Mouse (Mus musculus) neutrophil, adult 83 days (primary cell): Measurements from ENCODE around the gene Raet1e. TPM values are rescaled to one million over a fixed set of nuclear protein-coding genes. Genes with fewer than 3 reads are reported as not detected.

ENCODE experiments used
- total RNA-seq, 2 experiments: library from RNA; stranded (reverse); gene quantifications; one replicate each; pipeline ENCODE4 v1.2.4; 2023

Raet1e gene
- total RNA-seq, result 1 to 10 TPM in 1 of 2 experiments, under 1 TPM in 1; 0.97 to 1.3 TPM

DNA sequence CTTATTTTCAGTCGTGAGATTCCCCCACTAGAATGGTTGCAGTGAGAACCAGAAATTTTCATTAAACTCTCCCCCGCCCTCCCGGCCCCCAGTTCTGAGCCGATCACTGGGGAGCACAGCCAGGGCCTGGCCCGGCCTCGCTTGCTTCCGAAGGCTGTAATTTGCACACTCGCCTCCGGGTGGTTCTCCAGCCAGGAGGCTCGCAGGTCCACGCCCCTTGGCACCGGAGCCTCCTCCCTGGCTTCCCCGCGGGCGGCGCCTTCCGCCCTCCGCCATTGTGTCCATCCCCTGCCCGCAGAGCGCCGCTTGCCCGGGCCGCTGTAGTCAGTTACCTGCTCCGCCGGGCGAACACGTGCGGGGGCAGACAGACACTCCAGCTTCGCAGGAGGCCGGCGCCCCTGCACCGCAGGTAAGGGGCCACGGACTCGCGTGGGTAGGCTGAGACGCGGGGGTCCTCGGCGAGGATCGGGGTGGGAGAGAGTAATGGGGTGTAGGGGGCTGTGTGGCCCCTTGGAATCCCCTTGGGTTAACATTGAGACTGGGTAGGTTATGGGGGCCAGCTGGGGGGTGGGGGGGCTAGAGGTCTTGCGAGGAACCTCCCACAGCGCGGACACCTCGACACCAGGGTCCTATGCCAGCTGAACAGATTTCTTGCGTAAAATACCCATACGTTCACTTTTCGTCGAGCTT is at the start of gene Raet1e, which contains the start of gene H60b:
Gene Raet1e, plus strand, starts transcription at position 260 of the 690 bp plus-strand sequence.
Gene H60b, plus strand, starts transcription at position 277 of the 690 bp plus-strand sequence.

DNA sequence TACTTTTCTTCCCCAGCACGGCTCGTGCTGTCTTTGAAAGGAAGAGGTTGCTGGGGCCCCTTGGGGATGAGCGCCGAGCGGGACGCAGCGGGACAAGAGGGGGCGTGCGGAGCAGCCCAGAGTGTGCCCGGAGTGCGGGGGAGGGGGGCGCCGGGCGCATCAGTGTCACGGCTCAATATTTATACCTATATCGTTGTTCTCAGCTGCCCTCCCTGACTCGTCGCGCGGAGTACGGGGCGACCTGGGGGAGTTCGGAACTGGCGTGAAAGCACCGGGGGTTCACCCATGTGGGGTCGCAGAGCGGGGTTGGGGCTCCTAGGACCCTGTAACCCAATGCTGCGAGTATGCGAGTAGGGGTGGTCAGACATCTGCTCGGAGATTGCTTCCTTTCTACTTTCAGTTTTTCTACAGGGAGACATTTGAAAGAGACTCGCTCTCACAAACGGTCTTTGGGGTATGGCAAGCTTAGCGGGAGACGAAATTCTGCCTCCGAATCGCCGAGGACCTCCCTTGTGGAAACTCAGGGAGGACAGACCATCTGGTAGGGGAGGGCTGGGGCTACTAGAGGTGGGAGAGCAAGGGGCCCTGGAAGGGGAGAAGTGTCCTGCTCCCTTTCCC is 9.2 kb upstream of the Raet1e start, which contains the start of gene E030030I06Rik:
Gene E030030I06Rik, minus strand, starts transcription at position 198 of the 618 bp plus-strand sequence.

DNA sequence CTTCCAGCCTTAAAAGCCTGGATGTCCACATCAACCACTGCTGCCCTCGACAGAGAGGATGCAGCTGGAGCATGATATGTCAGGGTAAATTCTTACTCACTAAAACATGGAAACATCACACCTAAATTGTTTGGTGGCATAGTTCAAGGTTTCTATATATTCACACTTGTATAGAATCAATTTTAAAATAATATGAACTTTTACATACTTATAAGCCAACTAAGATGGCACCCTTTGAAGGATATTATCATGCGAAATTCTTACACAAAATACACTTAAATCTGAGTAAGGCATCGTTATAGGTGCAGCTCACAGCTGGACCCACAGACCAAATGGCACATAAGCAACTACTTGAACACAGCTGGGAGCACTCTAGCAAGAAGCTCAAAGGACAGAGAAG is 201.9 kb downstream of the Raet1e start, which contains the start of gene Raet1d:
Gene Raet1d, plus strand, starts transcription at position 301 of the 400 bp plus-strand sequence.

Other genes with a start within 250 kb of the Raet1e start
- gene 4930444G20Rik, start 90.5 kb upstream of the Raet1e start, total RNA-seq, result not detected
- gene E030030I06Rik, start 9.3 kb upstream of the Raet1e start, total RNA-seq, result 10 to 100 TPM; 15.1 to 25.0 TPM
- not detected for gene H60b, start within 50 bp of the Raet1e start, total RNA-seq
- not detected for gene Raet1d, start 202.0 kb downstream of the Raet1e start, total RNA-seq